Mouse (Mus musculus) megakaryocyte progenitor cell, adult 5-6 weeks (primary cell): Measurements from ENCODE around the gene Akr7a5. TPM values are rescaled to one million over a fixed set of nuclear protein-coding genes. Genes with fewer than 3 reads are reported as not detected.

Source experiments
- ATAC-seq: replicated peaks from 2 replicates; pipeline ENCODE4 v1.8.0; 2016; ENCODE audit warnings: mild to moderate bottlenecking, moderate TSS enrichment, inconsistent platforms; ENCODE audit not compliant: poor library complexity
- total RNA-seq, 2 experiments: library from RNA; stranded (forward) in 1 of 2; stranded (reverse) in 1 of 2; fragments of 157-497, 149-512 nt in 1 of 2; fragments of 200-1000 nt in 1 of 2; gene quantifications; 2 replicates each; pipeline versions ENCODE4 v1.2.3 to v1.2.4; 2015 to 2017

Akr7a5 gene
- total RNA-seq, 2 experiments from 2014 or later, result 10.6 to 11.2 TPM

DNA sequence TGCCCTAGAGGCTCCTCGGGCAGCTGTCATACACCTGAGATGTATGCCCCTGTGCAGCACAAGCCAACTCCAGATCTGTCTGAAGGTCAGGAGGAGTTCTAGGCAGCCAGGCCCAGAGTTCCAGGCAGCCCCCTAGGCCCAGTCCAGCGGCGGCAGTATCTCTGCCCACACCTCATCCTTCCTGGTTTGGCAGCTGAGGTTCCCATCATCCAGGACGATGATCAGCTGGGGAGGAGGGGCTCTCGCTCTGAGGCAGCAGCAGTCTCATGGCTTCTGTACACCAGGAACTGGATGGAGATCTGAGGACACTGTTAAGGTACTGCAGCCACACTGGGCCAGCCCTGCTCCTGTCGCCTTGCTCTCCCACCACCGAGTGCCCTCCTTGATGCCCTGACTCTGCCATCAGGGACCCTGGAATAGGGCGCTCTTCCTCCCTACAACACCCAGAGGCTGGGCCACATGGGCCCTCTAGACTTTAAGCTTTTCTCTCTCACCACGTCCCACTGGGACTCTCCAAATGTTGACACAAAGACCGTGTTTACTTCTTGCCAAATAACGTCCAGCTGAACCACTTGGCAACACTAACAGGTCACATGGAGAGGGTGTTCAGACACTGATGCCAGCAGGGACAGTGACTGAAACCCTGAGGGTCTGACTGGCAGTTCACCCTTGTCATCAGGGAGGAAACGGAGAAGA, 11.7 kb upstream of the Akr7a5 start:
- ATAC-seq, result no peak

DNA sequence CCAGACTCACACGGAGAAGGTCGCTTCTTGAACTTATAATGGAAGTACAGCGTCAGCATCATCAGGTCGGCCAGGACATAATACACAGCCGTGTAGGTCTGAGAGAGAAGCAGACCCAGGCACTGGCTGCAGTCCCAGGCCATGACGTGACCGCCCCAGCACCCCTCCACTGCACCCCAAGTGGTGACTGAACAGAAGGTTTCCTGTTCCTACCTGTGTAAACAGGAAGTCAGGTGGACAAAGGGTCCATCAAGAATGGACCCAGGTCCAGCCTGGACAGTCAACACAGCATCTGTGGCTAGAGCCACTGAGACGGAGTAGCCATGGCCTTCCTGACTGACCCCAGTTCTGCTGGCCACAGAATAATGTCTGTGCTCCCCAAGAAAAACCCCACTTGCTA, 8.8 kb upstream of the Akr7a5 start:
- no peak for ATAC-seq

DNA sequence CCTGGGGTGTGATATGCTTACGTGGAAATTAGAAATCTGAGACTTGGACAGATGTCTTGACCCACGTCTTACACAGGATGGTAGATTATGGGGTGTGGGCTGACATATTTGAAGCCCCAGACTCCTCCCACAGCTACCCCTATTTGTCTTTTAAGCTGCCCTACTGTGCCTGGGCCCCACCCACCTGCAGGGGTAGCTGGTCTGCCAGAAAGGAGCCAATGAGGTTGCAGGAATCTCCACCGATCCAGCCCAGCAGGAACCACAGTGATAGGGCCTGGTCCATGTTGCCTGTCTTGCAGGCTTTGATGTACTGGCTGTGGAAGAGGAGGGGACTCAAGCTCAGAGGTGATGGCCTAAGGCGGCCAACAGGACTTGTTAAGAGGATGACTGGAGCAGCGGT, 8.3 kb upstream of the Akr7a5 start:
- no peak for ATAC-seq

DNA sequence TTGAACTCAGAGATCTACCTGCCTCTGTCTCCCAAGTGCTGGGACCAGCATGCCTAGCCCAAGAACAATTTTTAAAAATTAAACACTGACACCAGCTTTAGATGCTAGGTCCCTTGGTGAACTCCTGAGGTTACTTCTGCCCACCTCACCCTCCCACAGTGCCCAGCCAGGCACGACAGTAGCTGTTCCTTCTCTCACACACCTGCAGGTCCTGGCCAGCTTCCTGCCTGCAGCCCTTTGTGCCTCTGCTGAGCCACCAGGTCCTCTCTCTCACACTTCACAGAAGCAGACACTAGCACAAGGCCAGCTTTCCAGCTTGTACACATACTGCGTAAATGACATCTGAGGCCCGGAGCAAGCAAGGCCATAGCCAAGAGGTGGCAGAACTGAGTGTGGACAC, 5.0 kb upstream of the Akr7a5 start:
- no peak for ATAC-seq

DNA sequence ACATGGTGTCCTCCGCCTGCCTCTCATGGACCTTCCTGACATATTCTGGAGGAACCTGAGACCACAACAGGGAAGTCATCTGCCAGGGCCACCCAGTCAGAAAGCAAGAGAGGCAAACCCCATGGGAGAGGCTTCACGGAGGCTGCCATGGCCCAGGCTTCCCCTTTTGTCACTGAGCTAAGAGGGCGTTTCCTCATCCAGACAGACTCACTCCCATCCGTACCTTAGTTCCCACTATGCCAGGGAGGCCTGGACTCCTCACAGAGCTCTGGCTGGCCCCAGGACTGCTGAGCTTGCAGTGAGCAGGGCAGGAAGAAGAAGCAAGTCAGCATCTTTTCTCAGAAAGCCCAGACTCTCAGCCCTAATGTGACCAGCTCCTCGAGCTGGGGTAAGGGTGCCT, 2.6 kb upstream of the Akr7a5 start:
- peak; percentile 56 for ATAC-seq

DNA sequence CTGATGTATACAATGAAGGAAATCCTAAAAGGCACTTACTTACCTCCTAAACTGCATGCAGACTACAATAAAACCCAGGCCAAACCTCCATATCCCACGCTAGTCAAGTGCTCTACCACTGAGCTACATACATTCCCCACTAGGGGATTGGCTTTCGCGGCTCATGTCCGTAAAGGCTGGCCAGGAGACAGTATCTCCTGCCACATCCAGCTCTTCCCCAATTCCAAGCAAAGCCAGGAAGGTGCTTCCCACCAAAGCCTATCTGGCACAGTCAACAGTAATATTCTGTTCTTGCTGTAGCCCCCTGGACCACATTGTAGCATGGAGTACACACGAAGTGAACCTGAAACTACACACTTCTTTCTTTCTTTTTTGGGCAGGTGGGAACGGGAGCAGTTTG, 893 bp upstream of the Akr7a5 start:
- peak; percentile 27 for ATAC-seq

DNA sequence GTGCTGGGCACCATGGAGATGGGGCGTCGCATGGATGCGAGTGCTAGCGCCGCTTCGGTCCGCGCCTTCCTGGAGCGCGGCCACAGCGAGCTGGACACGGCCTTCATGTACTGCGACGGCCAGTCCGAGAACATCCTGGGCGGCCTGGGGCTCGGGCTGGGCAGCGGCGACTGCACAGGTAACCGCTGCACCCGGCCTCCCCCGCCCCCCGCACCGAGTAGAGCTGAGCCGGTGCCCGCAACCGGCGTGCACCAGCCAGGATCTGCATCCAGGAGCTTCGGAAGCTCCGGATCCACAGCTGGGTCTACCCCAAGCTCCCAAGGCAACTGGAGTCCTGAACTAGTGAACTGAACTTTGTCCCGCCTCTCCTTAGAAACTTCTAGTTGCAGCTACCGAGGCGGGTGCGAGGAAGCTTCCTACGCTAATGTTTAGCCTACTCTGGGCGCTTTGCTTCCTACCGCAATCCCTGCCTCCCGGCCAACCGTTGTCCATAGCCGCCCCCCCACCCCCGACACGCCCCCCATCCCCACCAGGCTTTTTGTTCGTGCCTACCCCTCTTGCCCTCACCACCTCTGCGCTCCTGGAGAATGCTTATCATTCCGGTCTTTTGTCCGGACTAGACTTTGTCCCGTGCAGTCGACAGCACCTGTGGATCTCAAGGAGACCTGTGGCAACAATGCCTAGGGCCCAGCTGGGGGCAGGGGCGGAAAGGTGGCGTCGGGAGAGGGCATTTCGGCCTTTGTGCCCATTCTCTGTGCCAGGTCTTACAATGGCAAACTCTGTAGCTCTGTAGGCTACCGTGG, 556 bp downstream of the Akr7a5 start:
- ATAC-seq, result 0 out of 2 replicates have a peak, but pooled peaks have one; percentile 8

DNA sequence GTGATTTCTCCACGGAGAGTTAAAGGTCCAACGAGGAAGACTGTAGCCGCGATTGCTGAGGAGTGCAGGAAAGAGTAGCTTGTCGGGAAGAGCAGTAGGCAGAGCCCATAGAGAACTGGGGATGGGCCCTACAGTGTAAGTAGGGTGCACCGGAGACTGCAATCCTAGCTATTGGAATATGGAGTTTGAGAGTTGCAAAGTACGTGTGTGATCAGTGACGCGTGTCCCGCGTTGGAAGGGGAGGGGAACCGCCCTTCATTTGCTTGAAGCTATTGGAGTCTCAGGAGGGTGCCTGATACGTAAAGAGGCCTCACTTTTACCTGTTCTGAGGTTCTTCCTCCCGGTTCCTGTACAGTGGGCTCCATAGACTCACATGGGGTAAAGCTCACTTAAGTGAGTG, 1.2 kb downstream of the Akr7a5 start:
- no peak for ATAC-seq

DNA sequence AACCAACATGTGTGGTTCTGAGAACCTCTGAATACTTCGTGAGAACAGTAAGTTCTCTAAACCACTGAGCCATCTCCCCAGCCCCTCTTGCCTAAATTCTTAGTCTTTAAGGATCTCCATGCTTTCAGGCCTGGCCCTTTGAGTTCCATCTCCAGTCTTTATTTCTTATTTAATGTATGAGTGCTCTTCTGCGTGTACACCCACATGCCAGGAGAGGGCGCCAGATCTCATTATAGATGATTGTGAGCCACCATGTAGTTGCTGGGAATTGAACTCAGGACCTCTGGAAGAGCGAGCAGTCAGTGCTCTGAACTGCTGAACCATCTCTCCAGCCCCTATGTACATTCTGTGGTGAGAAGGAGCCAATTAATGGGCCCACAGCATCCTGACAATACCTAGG, 2.1 kb downstream of the Akr7a5 start:
- 0 out of 2 replicates have a peak, but pooled peaks have one; percentile 29 for ATAC-seq

DNA sequence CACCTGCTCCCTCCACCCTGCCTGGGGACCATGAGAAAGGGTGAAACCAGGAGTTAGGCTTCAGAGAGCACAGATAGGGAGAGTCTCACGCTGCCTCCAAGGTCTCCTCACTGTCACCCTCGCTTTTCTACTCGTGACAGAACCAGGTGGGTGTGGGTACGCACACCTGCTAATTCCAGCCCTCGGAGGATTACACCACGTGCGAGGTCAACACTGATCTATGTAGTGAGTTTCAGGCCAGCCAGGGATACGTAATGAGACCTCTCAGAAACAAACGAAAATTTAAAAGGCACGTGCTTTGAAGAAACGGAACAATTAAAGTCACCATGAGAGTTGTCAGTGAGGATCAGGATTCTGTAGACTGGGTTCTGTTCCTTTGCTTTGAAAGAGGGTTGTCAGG, 7.9 kb downstream of the Akr7a5 start:
- no peak for ATAC-seq

DNA sequence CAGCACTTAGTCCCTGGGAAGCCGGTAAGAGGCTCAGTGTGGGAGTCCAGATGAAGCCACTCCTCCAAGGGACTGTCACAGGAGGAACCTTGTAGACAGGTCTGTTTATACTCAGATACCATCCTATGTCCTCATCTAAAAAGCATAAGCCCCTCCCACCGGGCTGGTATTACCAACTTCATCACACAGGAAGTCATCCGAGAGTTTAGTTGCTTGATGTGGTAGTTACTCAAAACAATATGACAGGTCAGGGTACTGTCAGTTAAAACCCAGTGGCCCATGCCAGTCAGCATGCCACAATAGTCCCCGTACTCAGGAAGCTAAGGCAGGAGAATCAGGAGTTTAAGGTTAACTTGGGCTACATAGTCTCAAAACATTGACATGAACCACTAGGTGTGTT, 9.2 kb downstream of the Akr7a5 start:
- ATAC-seq, result no peak

DNA sequence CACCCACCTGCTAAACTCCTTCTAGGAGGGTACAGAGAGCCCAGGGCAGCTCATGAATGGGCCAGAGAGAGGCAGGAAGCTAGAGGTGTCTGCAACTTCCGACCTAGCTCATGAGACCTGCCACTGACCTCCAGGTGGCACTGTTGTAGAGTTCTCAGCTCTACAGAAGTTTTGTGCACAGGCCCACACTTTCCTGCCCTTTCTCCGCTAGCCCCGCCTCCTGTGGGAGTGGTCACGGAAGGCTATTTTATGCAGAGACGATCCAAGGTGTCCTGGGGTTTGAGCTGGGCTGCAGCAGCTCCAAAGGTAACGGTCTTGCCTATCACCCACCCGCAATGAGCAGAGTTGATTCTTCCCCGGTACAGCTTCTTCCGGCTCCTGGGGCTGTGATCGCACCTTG, 20.1 kb downstream of the Akr7a5 start:
- peak; percentile 96 for ATAC-seq

DNA sequence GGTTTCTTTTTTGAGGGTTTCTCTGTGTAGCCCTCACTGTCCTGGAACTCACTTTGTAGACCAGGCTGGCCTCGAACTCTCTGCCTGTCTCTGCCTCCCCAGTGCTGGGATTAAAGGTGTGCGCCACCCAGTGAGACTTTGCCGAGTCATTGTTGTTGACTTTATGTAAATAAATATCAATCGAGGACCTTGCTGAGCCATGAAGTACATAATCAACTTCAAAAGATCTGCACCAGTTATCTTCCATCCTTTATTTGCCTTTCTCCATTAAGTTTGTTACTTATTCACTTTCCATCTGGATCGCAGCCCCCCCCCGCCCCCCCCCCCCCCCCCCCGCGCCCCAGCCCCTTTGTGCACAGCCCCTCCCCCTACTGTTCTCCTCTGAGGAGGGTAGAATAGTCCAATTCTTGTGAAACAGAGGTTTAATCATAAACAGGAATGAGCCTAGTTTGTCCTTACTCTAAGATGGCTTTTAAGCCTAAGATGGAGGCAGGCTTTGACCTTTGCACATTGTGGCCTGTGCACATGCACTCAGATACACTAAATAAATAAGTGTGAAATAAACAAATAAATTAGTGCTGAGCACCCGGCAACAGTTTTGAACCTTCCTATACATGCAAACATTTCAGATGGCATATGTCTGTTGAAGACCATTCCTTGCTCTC, 24.2 kb downstream of the Akr7a5 start:
- ATAC-seq, result no peak

DNA sequence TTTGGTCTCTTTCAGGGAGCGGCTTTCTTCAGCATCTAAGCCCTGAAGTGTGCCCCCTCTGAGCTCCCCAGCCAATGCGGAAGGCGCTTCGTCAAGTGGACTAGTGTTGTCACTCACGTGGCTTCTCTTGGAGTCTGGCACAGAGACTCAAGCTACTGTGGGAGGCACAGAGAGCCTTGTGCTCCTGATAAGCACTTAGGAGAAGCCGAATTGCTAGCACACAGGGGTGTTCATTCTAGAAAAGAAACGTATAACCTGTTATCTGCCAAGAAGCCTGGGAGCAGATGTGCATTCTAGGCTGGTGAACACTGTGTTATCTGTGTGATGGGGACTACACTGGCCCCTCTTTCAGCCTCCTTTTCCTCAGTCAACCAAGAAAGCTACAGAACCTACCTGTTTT, 25.0 kb downstream of the Akr7a5 start:
- ATAC-seq, result peak; percentile 79

DNA sequence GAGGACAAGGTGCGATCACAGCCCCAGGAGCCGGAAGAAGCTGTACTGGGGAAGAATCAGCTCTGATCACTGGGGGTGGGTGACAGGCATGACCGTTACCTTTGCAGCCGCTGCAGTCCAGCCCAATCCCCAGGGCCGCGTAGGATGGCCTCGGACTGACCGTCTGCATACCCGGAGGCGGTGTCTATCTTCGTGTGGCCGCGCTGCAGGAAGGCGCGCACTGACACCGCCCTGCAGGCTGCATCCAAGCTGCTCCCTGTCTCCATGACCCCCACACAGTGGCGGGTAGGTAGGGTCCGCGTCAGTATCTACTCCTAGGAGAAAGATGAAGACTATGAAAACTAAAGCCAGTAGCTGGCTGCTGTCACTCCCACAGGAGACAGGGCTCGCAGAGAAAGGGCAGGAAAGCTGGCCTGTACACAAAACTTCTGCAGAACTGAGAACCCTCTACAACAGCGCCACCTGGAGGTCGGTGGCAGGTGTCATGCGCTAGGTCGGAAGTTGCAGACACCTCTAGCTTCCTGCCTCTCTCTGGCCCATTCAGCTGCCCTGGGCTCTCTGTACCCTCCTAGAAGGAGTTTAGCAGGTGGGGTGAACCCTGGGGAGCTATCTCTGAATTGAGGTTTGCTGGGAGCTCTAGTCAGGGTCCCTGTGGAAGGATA, 26.4 kb downstream of the Akr7a5 start:
- ATAC-seq, result peak; percentile 65

DNA sequence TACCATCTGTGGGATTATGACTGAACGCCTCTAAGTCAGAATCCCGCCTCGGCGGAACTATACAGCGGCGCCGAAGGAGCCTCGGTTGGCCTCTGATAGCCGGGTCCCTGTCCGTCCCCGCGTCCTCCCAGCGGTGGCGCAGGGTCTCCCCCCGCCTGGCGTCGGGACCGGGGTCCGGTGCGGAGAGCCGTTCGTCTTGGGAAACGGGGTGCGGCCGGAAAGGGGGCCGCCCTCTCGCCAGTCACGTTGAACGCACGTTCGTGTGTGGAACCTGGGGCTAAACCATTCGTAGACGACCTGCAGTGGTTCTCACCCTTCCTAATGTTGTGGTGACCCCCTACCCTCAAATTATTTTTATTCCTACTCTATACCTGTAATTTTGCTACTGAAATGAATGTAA, 27.6 kb downstream of the Akr7a5 start:
- no peak for ATAC-seq

DNA sequence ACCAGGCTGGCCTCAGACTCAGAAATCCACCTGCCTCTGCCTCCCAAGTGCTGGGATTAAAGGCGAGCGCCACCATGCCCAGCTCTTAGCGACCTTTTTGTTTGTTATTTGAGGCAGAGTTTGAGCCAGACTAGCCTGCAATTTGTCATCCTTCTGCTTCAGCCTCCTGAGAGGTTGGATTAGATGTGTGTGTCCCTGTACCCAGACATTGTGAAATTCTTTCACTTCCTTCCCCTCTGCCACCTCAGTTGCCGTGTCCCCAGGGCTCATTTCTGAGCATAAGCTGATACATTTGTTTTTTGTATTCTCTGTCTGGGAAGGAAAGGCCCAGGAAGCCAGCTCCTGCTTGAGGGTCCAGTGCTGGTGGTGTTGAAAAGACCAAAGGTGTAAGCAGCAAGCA, 30.3 kb downstream of the Akr7a5 start:
- ATAC-seq, result peak; percentile 43; the same call in 1 of the 2 replicates

DNA sequence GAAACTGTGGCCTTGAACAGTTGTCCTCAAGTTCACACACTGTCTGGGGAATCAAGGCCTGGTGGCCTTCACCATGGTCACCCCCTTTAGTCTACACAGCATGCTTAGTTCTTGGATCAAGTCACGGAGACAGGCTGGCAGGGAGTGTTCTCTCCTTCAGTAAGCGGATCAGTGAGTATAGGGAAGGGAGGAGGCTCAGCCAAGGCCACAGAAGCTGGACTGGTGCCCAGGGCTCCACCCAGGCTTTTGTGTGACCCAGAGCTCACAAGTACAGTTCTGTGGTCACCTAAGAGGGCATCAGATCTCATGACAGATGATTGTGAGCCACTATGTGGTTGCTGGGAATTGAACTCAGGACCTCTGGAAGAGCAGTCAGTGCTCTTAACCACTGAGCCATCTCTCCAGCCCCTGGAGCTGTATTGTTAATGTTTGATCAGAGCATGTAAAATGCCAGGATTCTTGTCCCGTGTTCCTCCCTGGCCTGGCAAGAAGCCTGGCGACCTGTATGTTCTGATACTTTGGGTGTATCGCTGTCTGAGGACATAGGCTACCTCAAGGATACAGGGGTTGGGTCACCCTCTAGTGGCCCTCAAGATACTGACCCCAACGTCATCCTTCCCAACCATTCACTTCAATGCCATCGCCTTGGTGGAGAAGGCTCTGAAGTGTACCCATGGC, 31.2 kb downstream of the Akr7a5 start:
- peak; percentile 18; the same call in 1 of the 2 replicates for ATAC-seq

DNA sequence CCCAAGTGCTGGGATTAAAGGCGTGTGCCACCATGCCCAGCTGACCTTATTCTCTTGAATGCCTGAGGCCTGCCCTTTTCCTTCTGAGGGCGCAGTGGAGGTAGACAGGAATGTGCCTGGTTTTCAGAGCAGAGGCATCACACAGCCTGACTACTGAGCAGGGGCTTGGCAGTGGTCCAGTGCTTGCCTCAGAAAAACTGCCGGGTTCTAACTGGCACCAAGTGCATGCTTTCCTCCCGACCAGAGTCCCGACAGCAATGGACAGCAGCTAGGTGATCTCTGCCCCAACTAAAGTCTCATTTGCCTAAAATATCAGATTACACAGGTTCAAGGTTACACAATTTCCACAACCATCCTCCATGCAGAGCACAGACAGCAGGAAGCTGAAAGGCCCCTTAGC, 33.2 kb downstream of the Akr7a5 start:
- 0 out of 2 replicates have a peak, but pooled peaks have one; percentile 17 for ATAC-seq

DNA sequence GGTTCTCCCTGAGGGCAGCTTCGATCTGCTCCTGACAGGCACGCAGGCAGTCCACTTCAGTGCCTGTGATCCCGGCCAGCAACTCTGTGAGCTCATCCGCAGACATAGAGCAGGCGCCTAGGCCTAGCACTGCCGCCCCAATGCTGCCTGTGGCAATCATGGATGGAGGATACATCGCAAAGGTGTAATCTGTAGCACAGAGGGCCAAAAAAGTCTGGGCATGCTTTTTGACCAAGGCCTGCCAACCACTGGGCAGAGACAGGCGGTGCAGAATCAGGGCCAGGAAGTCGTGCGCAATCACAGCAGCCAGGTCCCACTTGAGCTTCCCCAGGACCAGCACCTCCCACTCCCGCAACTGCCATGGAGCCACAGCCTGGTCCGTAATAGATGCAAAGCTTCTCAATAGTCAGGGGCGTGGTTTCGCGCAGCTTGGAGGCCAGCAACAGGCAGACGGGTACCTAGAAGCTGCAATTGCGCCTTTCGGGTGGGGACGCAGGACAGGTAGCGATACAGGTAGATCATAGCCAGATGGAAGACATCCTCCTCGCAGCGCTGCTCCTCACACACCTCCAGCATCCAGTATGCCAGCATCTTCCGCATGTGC, 35.0 kb downstream of the Akr7a5 start:
- no peak for ATAC-seq
